Mouse (Mus musculus): ENCODE measurements around the gene Vmn1r72.
"Not testable (repeated sequence)": the region's sequence is repeated elsewhere in the genome, so short reads cannot be mapped to it uniquely, and the experiment has no call there.

The Vmn1r72 gene

DNA sequence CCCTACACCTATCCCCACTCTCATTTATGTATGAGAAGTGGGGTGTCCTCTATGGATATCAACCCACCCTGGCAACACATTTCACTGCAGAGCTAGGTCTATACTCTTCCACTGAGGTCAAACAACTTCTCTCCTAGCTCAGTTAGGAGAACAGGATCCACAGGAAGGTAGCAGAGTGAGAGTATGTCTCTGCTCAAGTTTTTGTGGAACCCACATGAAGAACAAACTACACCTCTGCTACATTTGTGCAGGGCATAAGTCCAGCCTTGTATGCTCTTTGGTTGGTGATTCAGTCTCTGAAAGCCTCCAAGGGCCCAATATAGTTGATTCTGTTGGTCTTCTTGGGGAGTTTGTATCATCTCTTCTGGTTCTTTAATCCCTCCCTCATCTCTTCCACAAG lies at the start of gene Vmn1r72:
Gene Vmn1r72 (minus strand): TSS at position 101 of the 400 bp plus-strand sequence.
- DNase-seq = not testable (repeated sequence)

DNA sequence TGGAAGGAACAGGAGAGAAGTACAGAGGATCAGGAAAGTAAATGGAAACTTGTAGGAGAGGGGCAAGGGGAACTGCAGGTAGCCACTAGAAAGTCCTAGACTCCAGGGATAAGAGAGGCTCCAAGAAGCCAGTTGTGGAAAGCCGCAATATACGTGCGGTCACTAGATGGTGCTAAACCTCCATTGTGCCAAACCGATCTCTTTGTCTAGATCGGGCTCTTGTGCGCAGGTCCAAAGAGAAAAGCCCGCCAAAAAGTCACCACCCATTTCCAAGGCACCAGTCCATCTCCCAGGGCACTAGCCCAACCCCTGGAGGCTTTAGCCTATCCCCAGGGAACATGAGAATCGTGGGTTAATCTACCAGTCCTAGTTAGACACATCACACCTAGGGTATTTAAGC lies 62.9 kb downstream of the Vmn1r72 start:
- DNase-seq = peak; percentile 10

All from liver (tissue).